Mouse (Mus musculus): ENCODE results near the gene Rbms3.

- TF ChIP-seq CTCF (IDR thresholded peaks at IDR 0.05) (0 out of 2 replicates have a peak, but pooled peaks have one; percentile 17), EP300 (IDR thresholded peaks at IDR 0.05) (no peak)
Observed at GRCm38 (mm10) chr9:116848905-116849304, 780.8 kb downstream of the Rbms3 start.
